Mouse (Mus musculus) spleen, adult 2 months (tissue): ENCODE data around the gene Cemip2.

ENCODE experiments used
- CTCF ChIP-seq: fragments of 200-500 bp; IDR thresholded peaks from 2 replicates; pipeline ENCODE4 v1.5.1; 2011; ENCODE audit warnings: mild to moderate bottlenecking, inconsistent platforms; ENCODE audit not compliant: insufficient read depth, insufficient read length, insufficient replicate concordance; ENCODE audit errors: extremely low read depth
- POLR2A ChIP-seq: fragments of 200-500 bp; IDR thresholded peaks from 2 replicates; pipeline ENCODE4 v1.6.1; 2011; ENCODE audit warnings: low read depth, low read length, inconsistent platforms

DNA sequence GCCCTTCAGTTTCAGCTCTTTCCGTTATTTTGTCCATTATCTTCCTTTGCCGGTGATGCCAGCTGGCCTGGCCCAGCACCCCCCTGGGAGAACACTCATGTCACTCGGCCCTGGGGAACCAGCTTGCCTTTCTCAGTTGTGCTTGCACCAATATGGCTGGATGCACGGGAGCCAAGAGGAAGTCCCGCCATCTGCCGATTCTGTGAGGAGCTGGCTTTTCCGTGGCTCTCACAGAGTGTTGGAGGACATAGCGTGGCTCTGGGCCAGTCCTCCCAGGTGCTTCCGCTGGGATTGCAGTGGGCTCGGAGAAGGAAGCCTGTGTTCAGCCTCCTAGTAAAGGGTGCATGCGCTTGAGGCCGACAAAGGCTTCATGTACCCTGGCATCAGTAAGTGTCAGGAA lies 36.0 kb upstream of the Cemip2 start:
- TF ChIP-seq POLR2A (no peak), CTCF (no peak)
